Mouse (Mus musculus): ENCODE measurements around the gene Prss57. TPM values are rescaled to one million over a fixed set of nuclear protein-coding genes. Genes with fewer than 3 reads are reported as not detected.

Gene Prss57
- 0.10 TPM in 1 of 2 replicates, not detected in the other for polyA plus RNA-seq (2016; fragmentation: Nextera tagmentation; extraction: Ambion mirVana)

GRCm38 (mm10) chr10:79790861-79791260 lies at the start of gene Prss57:
TSS of gene Prss57 (minus strand) at chr10:79790961.
- Histone ChIP-seq H3K27ac (no peak within 1 kb of the TSS), H3K9me3 (no peaks in the 10 kb centered on the region), H3K36me3 (peaks cover 3% of the 10 kb centered on the region), H3K4me1 (replicated peaks) (peaks cover 30% of the 10 kb centered on the region), H3K27me3 (ENCODE audit: insufficient read depth, poor library complexity, severe bottlenecking) (no peaks in the 10 kb centered on the region; the same call in 1 of the 2 replicates), H3K4me3 (no peak within 1 kb of the TSS)
- no peak for DNase-seq (ENCODE audit: low spot score)
- 87% methylated on average over 4 of the region's 4 CpGs for WGBS

GRCm38 (mm10) chr10:79840091-79840490 lies 49.3 kb upstream of the Prss57 start:
- Histone ChIP-seq H3K4me1 (replicated peaks) (peaks cover 34% of the 10 kb centered on the region), H3K27me3 (ENCODE audit: insufficient read depth, poor library complexity, severe bottlenecking) (no peaks in the 10 kb centered on the region), H3K36me3 (no peaks in the 10 kb centered on the region), H3K4me3 (peak overlapping the region; percentile 52), H3K27ac (peak overlapping the region; percentile 91), H3K9me3 (no peaks in the 10 kb centered on the region)
- 82% methylated on average over 3 of the region's 3 CpGs for WGBS
- no peak for DNase-seq (ENCODE audit: low spot score)

GRCm38 (mm10) chr10:79838151-79838550 lies 47.4 kb upstream of the Prss57 start:
- Histone ChIP-seq H3K4me3 (no peak overlapping the region), H3K36me3 (no peaks in the 10 kb centered on the region), H3K27me3 (ENCODE audit: insufficient read depth, poor library complexity, severe bottlenecking) (no peaks in the 10 kb centered on the region), H3K9me3 (no peaks in the 10 kb centered on the region), H3K4me1 (replicated peaks) (peaks cover 30% of the 10 kb centered on the region), H3K27ac (no peak overlapping the region)
- no peak for DNase-seq (ENCODE audit: low spot score)
- WGBS = 70% methylated on average over 2 of the region's 2 CpGs

DNA sequence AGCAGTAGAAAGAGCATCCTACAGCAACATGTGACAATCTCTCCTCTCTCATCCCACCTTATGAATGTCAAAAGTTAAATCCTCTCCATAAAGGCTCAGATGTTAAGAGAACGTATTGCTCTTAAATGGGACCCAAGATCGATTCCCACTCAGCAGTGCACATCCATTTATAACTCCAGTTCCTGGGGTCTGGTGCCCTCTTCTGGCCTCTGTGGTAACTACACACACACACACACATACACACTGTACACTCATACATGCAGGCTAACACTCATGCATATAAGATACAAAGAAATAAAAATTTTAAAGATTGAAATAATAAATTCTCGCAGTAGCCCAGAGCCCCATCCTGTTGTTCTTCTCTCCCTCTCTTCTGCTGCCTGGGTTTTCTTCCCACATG lies 46.2 kb upstream of the Prss57 start:
- H3K4me3 ChIP-seq = no peak overlapping the region
- no peaks in the 10 kb centered on the region for H3K9me3 ChIP-seq
- no peaks in the 10 kb centered on the region for H3K36me3 ChIP-seq
- H3K27me3 ChIP-seq (ENCODE audit: insufficient read depth, poor library complexity, severe bottlenecking) = no peaks in the 10 kb centered on the region
- H3K4me1 ChIP-seq (replicated peaks) = peaks cover 21% of the 10 kb centered on the region
- no peak overlapping the region for H3K27ac ChIP-seq
- WGBS = 92% methylated on average over 3 of the region's 3 CpGs
- no peak for DNase-seq (ENCODE audit: low spot score)

DNA sequence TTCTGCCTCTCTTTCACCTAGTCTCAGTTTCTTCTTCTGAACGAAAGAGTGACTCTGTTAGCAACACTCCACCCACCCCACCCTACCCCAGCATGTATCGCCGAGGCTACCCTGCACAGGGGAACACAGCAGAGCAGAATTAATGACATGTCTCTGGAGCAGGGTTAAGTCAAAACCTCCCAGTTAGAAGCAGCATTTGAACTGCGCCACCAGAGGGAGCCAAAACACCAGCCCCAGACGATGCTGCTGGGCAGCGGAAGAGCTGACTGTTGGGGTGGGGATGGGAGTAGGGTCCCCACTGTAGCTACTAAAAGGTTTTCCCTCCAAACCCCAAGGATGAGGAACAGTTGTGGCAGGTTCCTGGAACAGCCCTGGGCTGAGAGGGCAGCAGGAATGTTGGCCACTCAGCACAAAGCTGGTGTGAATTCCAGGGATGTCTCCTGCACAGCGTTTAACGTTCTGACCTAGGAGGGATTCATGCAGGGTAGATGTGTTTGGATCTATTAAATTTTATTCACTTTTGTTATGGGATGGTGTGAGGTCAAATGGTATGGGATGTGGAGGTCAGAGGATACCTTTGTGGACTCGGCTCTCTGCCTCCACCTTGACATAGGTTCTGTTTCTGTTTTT lies 44.1 kb upstream of the Prss57 start:
- peak; percentile 82 for DNase-seq (ENCODE audit: low spot score)
- Histone ChIP-seq H3K4me1 (replicated peaks) (peaks cover 7% of the 10 kb centered on the region), H3K9me3 (no peaks in the 10 kb centered on the region), H3K4me3 (no peak overlapping the region), H3K27ac (no peak overlapping the region), H3K27me3 (ENCODE audit: insufficient read depth, poor library complexity, severe bottlenecking) (peaks cover 6% of the 10 kb centered on the region; the same call in 1 of the 2 replicates), H3K36me3 (no peaks in the 10 kb centered on the region)
- WGBS = 25% methylated on average over 9 of the region's 9 CpGs

- Histone ChIP-seq H3K4me3 (no peak overlapping the region), H3K27ac (no peak overlapping the region), H3K4me1 (replicated peaks) (peaks cover 8% of the 10 kb centered on the region), H3K27me3 (ENCODE audit: insufficient read depth, poor library complexity, severe bottlenecking) (peaks cover 6% of the 10 kb centered on the region; the same call in 1 of the 2 replicates), H3K9me3 (no peaks in the 10 kb centered on the region), H3K36me3 (no peaks in the 10 kb centered on the region)
- DNase-seq (ENCODE audit: low spot score) = no peak
- WGBS = 71% methylated on average over 9 of the region's 9 CpGs
These were observed 42.0 kb upstream of the Prss57 start for GRCm38 (mm10) chr10:79832786-79833181.

- no peak overlapping the region for H3K4me3 ChIP-seq
- H3K36me3 ChIP-seq = no peaks in the 10 kb centered on the region
- peaks cover 8% of the 10 kb centered on the region for H3K4me1 ChIP-seq (replicated peaks)
- peaks cover 6% of the 10 kb centered on the region; the same call in 1 of the 2 replicates for H3K27me3 ChIP-seq (ENCODE audit: insufficient read depth, poor library complexity, severe bottlenecking)
- H3K27ac ChIP-seq = no peak overlapping the region
- 0 out of 2 replicates have a peak, but pooled peaks cover 1% of the 10 kb centered on the region for H3K9me3 ChIP-seq
- WGBS = 85% methylated on average over 7 of the region's 7 CpGs
- DNase-seq (ENCODE audit: low spot score) = no peak
These were observed 41.4 kb upstream of the Prss57 start for GRCm38 (mm10) chr10:79832026-79832785.

DNA sequence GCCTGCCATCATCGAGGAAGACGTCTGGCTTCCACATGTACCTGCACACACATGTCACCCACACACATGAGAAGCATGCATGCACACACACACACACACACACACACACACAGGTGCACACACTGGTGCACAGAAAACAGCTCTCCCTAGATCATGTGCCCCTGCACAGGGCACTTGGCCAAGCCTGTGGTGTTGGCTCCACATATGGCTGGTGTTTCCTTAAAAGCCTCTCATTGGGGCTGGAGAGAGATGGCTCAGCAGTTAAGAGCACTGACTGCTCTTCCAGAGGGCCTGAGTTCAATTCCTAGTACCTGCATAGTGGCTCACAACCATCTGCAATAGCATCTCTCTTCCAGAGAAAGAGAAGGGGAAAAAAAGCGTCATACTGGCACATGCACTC lies 40.8 kb upstream of the Prss57 start:
- H3K27ac ChIP-seq = no peak overlapping the region
- no peaks in the 10 kb centered on the region for H3K36me3 ChIP-seq
- H3K4me1 ChIP-seq (replicated peaks) = peaks cover 8% of the 10 kb centered on the region
- 93% methylated on average over 3 of the region's 3 CpGs for WGBS
- 0 out of 2 replicates have a peak, but pooled peaks cover 5% of the 10 kb centered on the region for H3K9me3 ChIP-seq
- H3K4me3 ChIP-seq = no peak overlapping the region
- peaks cover 6% of the 10 kb centered on the region; the same call in 1 of the 2 replicates for H3K27me3 ChIP-seq (ENCODE audit: insufficient read depth, poor library complexity, severe bottlenecking)
- DNase-seq (ENCODE audit: low spot score) = no peak

DNA sequence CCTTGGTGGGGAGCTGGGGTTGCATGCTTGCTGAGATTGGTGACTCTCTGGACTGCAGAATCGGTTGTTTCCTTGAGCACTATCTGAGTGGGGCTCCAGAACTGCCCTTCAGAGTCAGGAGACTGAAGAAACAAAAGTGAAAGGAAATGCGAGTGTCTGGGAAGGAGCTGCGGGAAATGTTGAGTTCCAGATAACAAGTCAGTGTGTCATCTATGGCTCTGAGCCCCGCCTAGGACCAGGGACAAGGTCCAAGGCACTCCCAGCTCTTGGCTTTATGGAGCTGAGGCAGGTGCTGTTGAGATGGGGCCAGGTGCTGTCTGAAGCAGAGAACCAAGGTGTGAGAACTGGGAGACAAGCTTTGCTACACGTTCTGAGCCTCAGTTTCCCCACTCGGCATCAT lies 33.7 kb upstream of the Prss57 start:
- Histone ChIP-seq H3K27ac (peak overlapping the region; percentile 8; the same call in 1 of the 2 replicates), H3K27me3 (ENCODE audit: insufficient read depth, poor library complexity, severe bottlenecking) (no peaks in the 10 kb centered on the region), H3K4me1 (replicated peaks) (peaks cover 33% of the 10 kb centered on the region), H3K4me3 (no peak overlapping the region), H3K36me3 (peaks cover 16% of the 10 kb centered on the region), H3K9me3 (0 out of 2 replicates have a peak, but pooled peaks cover 5% of the 10 kb centered on the region)
- DNase-seq (ENCODE audit: low spot score) = no peak
- 76% methylated on average over 6 of the region's 6 CpGs for WGBS

DNA sequence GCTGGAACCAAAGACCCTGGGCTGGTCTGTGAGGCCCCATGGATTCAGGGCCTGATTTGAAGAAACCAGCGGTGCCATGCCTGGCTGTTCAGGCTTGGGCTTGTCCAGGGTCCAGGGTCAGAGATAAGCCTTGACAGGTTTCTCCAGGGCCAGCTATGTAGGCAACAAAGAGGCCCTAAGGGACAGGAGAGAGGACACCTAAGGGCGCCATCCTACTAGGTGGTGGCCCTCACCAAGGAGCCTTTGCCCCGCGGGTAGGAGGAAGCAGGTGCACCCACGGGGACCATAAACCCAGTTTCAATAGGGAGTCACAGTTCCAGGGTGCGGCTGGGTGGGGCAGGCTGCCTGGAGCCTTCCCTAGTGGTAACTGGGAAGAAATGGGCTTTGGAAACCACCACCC lies 32.2 kb upstream of the Prss57 start:
- no peak overlapping the region; the same call in 1 of the 2 replicates for H3K4me3 ChIP-seq
- H3K27ac ChIP-seq = peak overlapping the region; percentile 69
- peaks cover 30% of the 10 kb centered on the region for H3K36me3 ChIP-seq
- H3K4me1 ChIP-seq (replicated peaks) = peaks cover 42% of the 10 kb centered on the region
- WGBS = 77% methylated on average over 6 of the region's 6 CpGs
- H3K27me3 ChIP-seq (ENCODE audit: insufficient read depth, poor library complexity, severe bottlenecking) = no peaks in the 10 kb centered on the region
- 0 out of 2 replicates have a peak, but pooled peaks cover 5% of the 10 kb centered on the region for H3K9me3 ChIP-seq
- no peak for DNase-seq (ENCODE audit: low spot score)

DNA sequence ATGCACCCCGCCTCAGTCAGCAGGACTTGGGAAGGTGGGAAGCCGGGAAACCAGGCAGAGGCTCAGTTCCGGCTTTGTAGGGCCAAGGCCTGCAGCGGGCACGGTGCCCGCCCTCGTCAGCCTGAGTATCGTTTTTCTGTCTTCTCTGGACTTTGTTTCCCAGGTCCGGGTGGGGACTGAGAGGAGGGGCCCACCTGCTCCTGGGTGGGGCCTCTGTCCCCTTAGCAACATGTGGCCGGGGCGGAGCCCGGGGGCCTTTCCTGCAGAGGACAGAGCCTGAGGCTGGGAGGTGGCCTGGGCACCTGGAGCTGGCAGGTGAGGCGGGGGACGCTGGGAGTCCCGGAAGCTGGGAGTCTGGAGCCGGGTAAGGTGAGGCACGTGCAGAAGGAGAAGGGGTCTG lies 31.6 kb upstream of the Prss57 start:
- no peaks in the 10 kb centered on the region for H3K27me3 ChIP-seq (ENCODE audit: insufficient read depth, poor library complexity, severe bottlenecking)
- H3K9me3 ChIP-seq = 0 out of 2 replicates have a peak, but pooled peaks cover 5% of the 10 kb centered on the region
- H3K27ac ChIP-seq = peak overlapping the region; percentile 69
- DNase-seq (ENCODE audit: low spot score) = no peak
- WGBS = 30% methylated on average over 17 of the region's 17 CpGs
- peaks cover 35% of the 10 kb centered on the region for H3K36me3 ChIP-seq
- H3K4me3 ChIP-seq = peak overlapping the region; percentile 13; the same call in 1 of the 2 replicates
- H3K4me1 ChIP-seq (replicated peaks) = peaks cover 44% of the 10 kb centered on the region

DNA sequence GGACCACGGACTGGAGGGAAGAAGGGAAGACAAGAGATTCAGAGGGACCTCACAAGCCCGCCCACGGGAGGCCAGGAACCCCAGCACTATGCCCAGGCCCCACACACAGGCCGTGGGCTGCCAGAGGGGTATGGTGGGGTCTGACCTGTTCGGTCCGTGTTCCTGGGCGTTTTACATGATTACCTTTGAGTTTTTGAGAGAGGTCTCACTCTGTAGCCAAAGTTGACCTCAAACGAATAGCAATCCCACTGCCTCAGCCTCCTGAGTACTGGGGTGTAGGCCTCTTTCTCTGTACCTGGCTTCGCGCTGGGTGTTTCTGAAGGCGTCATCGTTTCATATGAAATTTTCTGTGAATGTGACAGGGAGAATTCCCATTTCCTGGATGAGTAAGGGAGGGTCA lies 31.0 kb upstream of the Prss57 start:
- Histone ChIP-seq H3K27ac (peak overlapping the region; percentile 69; the same call in 1 of the 2 replicates), H3K4me1 (replicated peaks) (peaks cover 44% of the 10 kb centered on the region), H3K4me3 (no peak overlapping the region), H3K27me3 (ENCODE audit: insufficient read depth, poor library complexity, severe bottlenecking) (no peaks in the 10 kb centered on the region), H3K9me3 (no peaks in the 10 kb centered on the region), H3K36me3 (peaks cover 41% of the 10 kb centered on the region)
- WGBS = 85% methylated on average over 12 of the region's 12 CpGs
- no peak for DNase-seq (ENCODE audit: low spot score)

- no peaks in the 10 kb centered on the region for H3K27me3 ChIP-seq (ENCODE audit: insufficient read depth, poor library complexity, severe bottlenecking)
- no peaks in the 10 kb centered on the region for H3K9me3 ChIP-seq
- no peak for DNase-seq (ENCODE audit: low spot score)
- 63% methylated on average over 11 of the region's 11 CpGs for WGBS
- peak within 1 kb of the TSS; percentile 69; the same call in 1 of the 2 replicates for H3K27ac ChIP-seq
- peaks cover 50% of the 10 kb centered on the region for H3K36me3 ChIP-seq
- H3K4me1 ChIP-seq (replicated peaks) = peaks cover 44% of the 10 kb centered on the region
- H3K4me3 ChIP-seq = no peak within 1 kb of the TSS
These were observed 30.0 kb upstream of the Prss57 start, which contains the start of gene Misp for GRCm38 (mm10) chr10:79820782-79821181. TSS of gene Misp (plus strand) at chr10:79820989.

Measured in hindbrain, embryonic 10.5 days (tissue).